Mouse (Mus musculus) olfactory bulb, adult 2 months (tissue): ENCODE measurements around the gene Plcb1.

Experiments used
- CTCF ChIP-seq: fragments of 200-500 bp; IDR thresholded peaks from 2 replicates; pipeline ENCODE4 v1.5.1; 2012; ENCODE audit warnings: low read depth, mild to moderate bottlenecking, low read length, moderate library complexity; ENCODE audit not compliant: insufficient read depth
- POLR2A ChIP-seq: fragments of 200-500 bp; IDR thresholded peaks from 2 replicates; pipeline ENCODE4 v1.6.1; 2012; ENCODE audit warnings: mild to moderate bottlenecking, low read depth, low read length, moderate library complexity; ENCODE audit not compliant: insufficient read depth

DNA sequence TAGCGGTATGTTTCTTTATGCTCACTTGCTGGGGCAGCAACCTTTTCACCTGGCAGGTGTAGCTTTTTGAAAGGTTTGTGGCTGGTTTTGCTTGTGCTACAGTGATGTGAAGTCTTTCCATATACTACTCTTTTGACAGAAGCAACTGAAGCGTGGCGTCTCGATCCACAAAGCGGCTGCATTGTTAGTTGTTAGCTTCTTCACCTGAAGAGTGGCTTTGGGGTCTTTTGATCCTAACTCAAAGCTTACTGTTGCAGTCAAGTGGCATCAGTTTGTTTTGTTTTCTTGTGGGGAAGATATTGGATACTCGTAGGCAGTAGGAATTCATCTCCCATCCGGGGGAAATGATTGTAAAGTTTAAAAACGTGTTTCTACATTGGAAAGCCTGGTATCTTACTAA lies 160.5 kb downstream of the Plcb1 start:
- TF ChIP-seq POLR2A (no peak), CTCF (no peak)
